ENCODE assay signal across 1 mouse cellular context in the genomic region with DNA sequence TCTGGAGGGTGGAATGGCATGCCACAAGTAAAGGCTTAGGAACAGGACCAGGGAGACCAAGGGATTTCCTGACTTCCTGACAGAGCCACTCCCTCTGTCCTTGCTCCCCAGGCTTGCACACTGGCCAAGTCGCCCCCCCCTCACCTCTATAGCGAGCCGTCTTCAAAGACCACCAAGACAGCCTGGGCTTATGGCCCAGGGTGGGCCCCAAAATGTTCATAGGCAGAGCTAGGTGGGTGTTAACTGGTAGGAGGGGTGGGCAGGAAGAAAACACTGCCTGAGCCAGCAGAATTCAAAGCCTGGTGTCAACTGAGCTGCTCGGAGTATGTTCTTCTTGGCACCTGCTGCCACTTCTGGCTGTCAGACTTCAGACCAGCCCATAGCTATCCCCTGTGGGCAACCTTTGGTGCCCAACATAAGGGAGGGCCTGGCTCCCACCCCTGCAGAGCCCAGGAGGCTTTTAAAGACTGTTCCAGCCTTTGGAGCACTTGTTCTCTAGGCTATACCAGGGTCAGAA.
TF ChIP-seq lines count a peak whose summit lies in the region.

No protein-coding gene starts in this region.

TF ChIP-seq in myocyte, 11 proteins besides CTCF, POLR2A, EP300 and RAD21 (continued from another document):
- TF ChIP-seq MYOG (IDR thresholded peaks at IDR 0.05; ENCODE audit: control insufficient read depth in 1 of 3, insufficient read depth in 1 of 3, insufficient read length in 2 of 3, low read depth in 2 of 3) (peak in 1 of 3 experiments; percentile 11), MYOD1 (IDR thresholded peaks at IDR 0.05; ENCODE audit: control insufficient read depth in 1 of 3, insufficient read length in 2 of 3, low read depth in 2 of 3) (peak in 2 of 3 experiments; percentile 12 to 56)
